Mouse (Mus musculus) lung, adult 18-20 months (tissue): ENCODE measurements around the gene Tm4sf1.

Source experiments
- DNase-seq, 2 experiments: peaks; one replicate each; pipeline ENCODE4 v3.0.0; 2022; ENCODE audit warnings: mixed read lengths in 2 of 2

The Tm4sf1 gene

GRCm38 (mm10) chr3:57301921-57302539 is at the start of gene Tm4sf1:
Tm4sf1 (minus strand) TSS chr3:57301988.
- DNase-seq, result peak in 1 of 2 experiments; percentile 41

GRCm38 (mm10) chr3:57344811-57345210 is 43.0 kb upstream of the Tm4sf1 start:
- DNase-seq, result peak in 1 of 2 experiments; percentile 14

- DNase-seq, result peak; percentile 58 to 74
Measured at GRCm38 (mm10) chr3:57343837-57344607, 42.2 kb upstream of the Tm4sf1 start.

GRCm38 (mm10) chr3:57342976-57343375 is 41.2 kb upstream of the Tm4sf1 start:
- DNase-seq, result no peak

GRCm38 (mm10) chr3:57341321-57341720 is 39.5 kb upstream of the Tm4sf1 start:
- DNase-seq, result peak; percentile 63 to 71

GRCm38 (mm10) chr3:57335080-57335815 is 33.5 kb upstream of the Tm4sf1 start:
- DNase-seq, result peak in 1 of 2 experiments; percentile 19

GRCm38 (mm10) chr3:57327941-57328340 is 26.2 kb upstream of the Tm4sf1 start:
- DNase-seq, result peak; percentile 20 to 24

- DNase-seq, result no peak
Measured at GRCm38 (mm10) chr3:57307076-57307475, 5.3 kb upstream of the Tm4sf1 start.

GRCm38 (mm10) chr3:57305564-57305963 is 3.8 kb upstream of the Tm4sf1 start:
- no peak for DNase-seq

GRCm38 (mm10) chr3:57304484-57304883 is 2.7 kb upstream of the Tm4sf1 start:
- DNase-seq, result no peak

- no peak for DNase-seq
Measured at GRCm38 (mm10) chr3:57304050-57304449, 2.3 kb upstream of the Tm4sf1 start.

- DNase-seq, result no peak
Measured at GRCm38 (mm10) chr3:57303486-57303885, 1.7 kb upstream of the Tm4sf1 start.

- no peak for DNase-seq
Measured at GRCm38 (mm10) chr3:57302886-57303285, 1.1 kb upstream of the Tm4sf1 start.

- DNase-seq, result no peak
Measured at GRCm38 (mm10) chr3:57301366-57301765, 422 bp downstream of the Tm4sf1 start.

GRCm38 (mm10) chr3:57297991-57298390 is 3.8 kb downstream of the Tm4sf1 start:
- DNase-seq, result no peak

- DNase-seq, result no peak
Measured at GRCm38 (mm10) chr3:57296574-57296973, 5.2 kb downstream of the Tm4sf1 start.

GRCm38 (mm10) chr3:57295631-57296030 is 6.2 kb downstream of the Tm4sf1 start:
- DNase-seq, result no peak

- DNase-seq, result peak; percentile 64 to 68
Measured at GRCm38 (mm10) chr3:57294742-57295525, 6.9 kb downstream of the Tm4sf1 start.

GRCm38 (mm10) chr3:57293925-57294324 is 7.9 kb downstream of the Tm4sf1 start:
- DNase-seq, result no peak

- DNase-seq, result no peak
Measured at GRCm38 (mm10) chr3:57292826-57293225, 9.0 kb downstream of the Tm4sf1 start.

GRCm38 (mm10) chr3:57288944-57289491 is 12.8 kb downstream of the Tm4sf1 start:
- DNase-seq, result no peak
